8 mouse cellular contexts compared by ENCODE assay signal in genomic region chr10:67912337-67912776, GRCm38 (mm10). TPM values are rescaled to one million over a fixed set of nuclear protein-coding genes. Genes with fewer than 3 reads are reported as not detected.
DNase-seq lines count a peak whose midpoint lies in the region; ATAC-seq and TF ChIP-seq lines count a peak whose summit lies in the region.

Zfp365 (minus strand) TSS chr10:67912662.

- TF ChIP-seq CTCF in thymus, adult 2 months (IDR thresholded peaks at IDR 0.05; ENCODE audit: borderline replicate concordance, control insufficient read depth, extremely low read depth, insufficient read depth, low read length, poor library complexity) = no peak

- no peak for TF ChIP-seq POLR2A in thymus, adult 2 months (IDR thresholded peaks at IDR 0.05; ENCODE audit: control insufficient read depth, extremely low read depth, insufficient read depth, low read length, poor library complexity)

- peak; percentile 98 for ATAC-seq in forebrain, embryonic 13.5 days
- peak; percentile 77 for ATAC-seq in heart, embryonic 16.5 days (replicated peaks; ENCODE audit: extremely low read depth, insufficient read depth, low FRiP score)
- no peak for ATAC-seq in liver, embryonic 13.5 days (ENCODE audit: low read depth)
- peak; percentile 84 for ATAC-seq in neural tube, embryonic 11.5 days (ENCODE audit: insufficient read depth, low FRiP score, low TSS enrichment)

- 2% methylated on average over 34 of the region's 43 CpGs for WGBS in forebrain, embryonic 13.5 days
- WGBS in heart, embryonic 16.5 days = under 1% methylated on average over 43 of the region's 43 CpGs
- 2% methylated on average over 43 of the region's 43 CpGs for WGBS in liver, embryonic 13.5 days (ENCODE audit: insufficient replicate concordance)
- WGBS in neural tube, embryonic 11.5 days = 1% methylated on average over 39 of the region's 43 CpGs
- 3% methylated on average over 43 of the region's 43 CpGs for WGBS in thymus, adult 2 months

- no peaks in the 10 kb centered on the region for H3K4me1 ChIP-seq in brown adipose tissue, adult 24 weeks (ENCODE audit: control insufficient read depth, insufficient read depth, insufficient read length, low read length)
- peaks cover 10% of the 10 kb centered on the region; the same call in 1 of the 2 replicates for H3K4me1 ChIP-seq in forebrain, embryonic 13.5 days
- 0 out of 2 replicates have a peak, but pooled peaks cover 5% of the 10 kb centered on the region for H3K4me1 ChIP-seq in heart, embryonic 16.5 days (ENCODE audit: control insufficient read depth, insufficient read depth, low read length)
- H3K4me1 ChIP-seq in liver, embryonic 13.5 days (replicated peaks) = peaks cover 7% of the 10 kb centered on the region; the same call in 1 of the 2 replicates
- H3K4me1 ChIP-seq in neural tube, embryonic 11.5 days (ENCODE audit: control insufficient read depth, insufficient read depth, low read length) = no peaks in the 10 kb centered on the region
- H3K4me1 ChIP-seq in thymus, adult 2 months (replicated peaks; ENCODE audit: control insufficient read depth, insufficient read depth, low read length) = peaks cover 13% of the 10 kb centered on the region

- peak within 1 kb of the TSS; percentile 82 for H3K4me2 ChIP-seq in forebrain, embryonic 13.5 days
- peak within 1 kb of the TSS; percentile 100 for H3K4me2 ChIP-seq in heart, embryonic 16.5 days (ENCODE audit: low read depth, low read length)
- H3K4me2 ChIP-seq in liver, embryonic 13.5 days = peak within 1 kb of the TSS; percentile 72
- peak within 1 kb of the TSS; percentile 96 for H3K4me2 ChIP-seq in neural tube, embryonic 11.5 days (ENCODE audit: low read depth)

- DNase-seq in CD8-positive naive resting alpha-beta T cell, adult 2 months (ENCODE audit: low read depth in 2 of 2, low spot score in 2 of 2) = peak; percentile 8 to 31
- DNase-seq in kidney, postnatal 25 days = peak; percentile 44 to 66
- no peak for DNase-seq in liver, embryonic 13.5 days
- DNase-seq in neural tube, embryonic 11.5 days (ENCODE audit: low spot score) = peak; percentile 80
- DNase-seq in thymus, adult 2 months = peak; percentile 47

- H3K4me3 ChIP-seq in brown adipose tissue, adult 24 weeks (ENCODE audit: insufficient read depth, low read depth, low read length) = peak within 1 kb of the TSS; percentile 47
- peak within 1 kb of the TSS; percentile 70 for H3K4me3 ChIP-seq in forebrain, embryonic 13.5 days
- H3K4me3 ChIP-seq in heart, embryonic 16.5 days (ENCODE audit: low read length) = peak within 1 kb of the TSS; percentile 81
- H3K4me3 ChIP-seq in liver, embryonic 13.5 days (replicated peaks) = peak within 1 kb of the TSS; percentile 53
- H3K4me3 ChIP-seq in neural tube, embryonic 11.5 days (ENCODE audit: low read depth, low read length) = peak within 1 kb of the TSS; percentile 62
- peak within 1 kb of the TSS; percentile 64 for H3K4me3 ChIP-seq in thymus, adult 2 months (ENCODE audit: control insufficient read depth, insufficient read depth, low read length)

- H3K27me3 ChIP-seq in forebrain, embryonic 13.5 days = peaks cover 12% of the 10 kb centered on the region; the same call in 1 of the 2 replicates
- H3K27me3 ChIP-seq in heart, embryonic 16.5 days (ENCODE audit: control insufficient read depth, insufficient read depth, low read length) = peaks cover 7% of the 10 kb centered on the region; the same call in 1 of the 2 replicates
- peaks cover 25% of the 10 kb centered on the region for H3K27me3 ChIP-seq in liver, embryonic 13.5 days
- no peaks in the 10 kb centered on the region for H3K27me3 ChIP-seq in neural tube, embryonic 11.5 days (ENCODE audit: control insufficient read depth, insufficient read depth, low read length)
- H3K27me3 ChIP-seq in thymus, adult 2 months (ENCODE audit: control insufficient read depth, insufficient read depth, low read length) = no peaks in the 10 kb centered on the region

- peak within 1 kb of the TSS; percentile 74 for H3K9ac ChIP-seq in forebrain, embryonic 13.5 days
- H3K9ac ChIP-seq in heart, embryonic 16.5 days (ENCODE audit: low read length) = peak within 1 kb of the TSS; percentile 74
- peak within 1 kb of the TSS; percentile 22; the same call in 1 of the 2 replicates for H3K9ac ChIP-seq in liver, embryonic 13.5 days
- peak within 1 kb of the TSS; percentile 63 for H3K9ac ChIP-seq in neural tube, embryonic 11.5 days (ENCODE audit: low read length)

- no peak within 1 kb of the TSS for H3K27ac ChIP-seq in brown adipose tissue, adult 24 weeks (replicated peaks; ENCODE audit: low read depth, low read length)
- no peak within 1 kb of the TSS for H3K27ac ChIP-seq in forebrain, embryonic 13.5 days
- no peak within 1 kb of the TSS for H3K27ac ChIP-seq in heart, embryonic 16.5 days (ENCODE audit: low read length)
- H3K27ac ChIP-seq in liver, embryonic 13.5 days = no peak within 1 kb of the TSS
- no peak within 1 kb of the TSS for H3K27ac ChIP-seq in neural tube, embryonic 11.5 days (ENCODE audit: low read depth, low read length)
- no peak within 1 kb of the TSS for H3K27ac ChIP-seq in thymus, adult 2 months (ENCODE audit: control insufficient read depth, insufficient read depth, low read length)

- H3K9me3 ChIP-seq in forebrain, embryonic 13.5 days (replicated peaks) = no peaks in the 10 kb centered on the region
- peaks cover 3% of the 10 kb centered on the region; the same call in 1 of the 2 replicates for H3K9me3 ChIP-seq in heart, embryonic 16.5 days (replicated peaks; ENCODE audit: control insufficient read depth, low read length)
- H3K9me3 ChIP-seq in liver, embryonic 13.5 days (replicated peaks) = no peaks in the 10 kb centered on the region
- H3K9me3 ChIP-seq in neural tube, embryonic 11.5 days (ENCODE audit: control insufficient read depth, low read length) = no peaks in the 10 kb centered on the region

- 0 out of 2 replicates have a peak, but pooled peaks cover 2% of the 10 kb centered on the region for H3K36me3 ChIP-seq in forebrain, embryonic 13.5 days (ENCODE audit: poor library complexity, severe bottlenecking)
- H3K36me3 ChIP-seq in heart, embryonic 16.5 days (ENCODE audit: control insufficient read depth, insufficient read depth) = no peaks in the 10 kb centered on the region
- no peaks in the 10 kb centered on the region for H3K36me3 ChIP-seq in liver, embryonic 13.5 days
- H3K36me3 ChIP-seq in neural tube, embryonic 11.5 days (ENCODE audit: control insufficient read depth, insufficient read depth, low read length) = no peaks in the 10 kb centered on the region
- H3K36me3 ChIP-seq in thymus, adult 2 months (ENCODE audit: control insufficient read depth, insufficient read depth, low read length) = no peaks in the 10 kb centered on the region

RNA-seq across cellular contexts. Expression of gene Zfp365, which starts in this region (rescaled TPM):
- not detected in 2 replicates for polyA plus RNA-seq in brown adipose tissue, adult 24 weeks (2012; ENCODE audit: insufficient read depth, insufficient read length, missing spikeins)
- 2.6 and 3.0 TPM in 2 replicates for polyA plus RNA-seq in forebrain, embryonic 13.5 days (2015; fragmentation: Nextera tagmentation; extraction: Ambion mirVana)
- 0.43 and 0.62 TPM in 2 replicates for polyA plus RNA-seq in heart, embryonic 16.5 days (2015; fragmentation: Nextera tagmentation; extraction: Ambion mirVana)
- 0.12 and 0.16 TPM in 2 replicates for polyA plus RNA-seq in liver, embryonic 13.5 days (2015; fragmentation: Nextera tagmentation; extraction: Ambion mirVana)
- 0.53 and 1.4 TPM in 2 replicates for polyA plus RNA-seq in neural tube, embryonic 11.5 days (2014; fragmentation: Nextera tagmentation; extraction: Ambion mirVana)
- 1.00 and 1.3 TPM in 2 replicates for polyA plus RNA-seq in thymus, adult 2 months (2012; rRNA removed)

Comparison
In these comparisons a context has a peak if more than half of its experiments do, and no peak if none do; other contexts are left out.
1. Peak in ATAC-seq, H3K4me3 ChIP-seq, H3K9ac ChIP-seq and H3K4me2 ChIP-seq in heart, embryonic 16.5 days; RNA of the gene not detected or under 1 TPM.
2. H3K9ac ChIP-seq: peak in every context shown above with its lines; median percentile 74 in forebrain, embryonic 13.5 days; 74 in heart, embryonic 16.5 days; 63 in neural tube, embryonic 11.5 days; 22 in liver, embryonic 13.5 days.